Mouse (Mus musculus): Measurements from ENCODE around the gene Ttc17.

GRCm38 (mm10) chr2:94266381-94267160 lies 139.9 kb downstream of the Ttc17 start:
- TF ChIP-seq USF1 (IDR thresholded peaks at IDR 0.05; ENCODE audit: low read depth) (no peak), CTCF (IDR thresholded peaks at IDR 0.05; ENCODE audit: control insufficient read depth, insufficient read depth, insufficient read length) (no peak), CEBPB (IDR thresholded peaks at IDR 0.05; ENCODE audit: low read depth) (no peak), FOSL1 (IDR thresholded peaks at IDR 0.05; ENCODE audit: insufficient read depth, low read length, poor library complexity, severe bottlenecking) (no peak), MYOG (IDR thresholded peaks at IDR 0.05; ENCODE audit: control insufficient read depth, extremely low read depth, insufficient read length) (no peak), MYOD1 (IDR thresholded peaks at IDR 0.05; ENCODE audit: control insufficient read depth, insufficient read length, low read depth) (no peak)

Measured in C2C12 (cell line).